Mouse (Mus musculus) forebrain, embryonic 16.5 days (tissue): ENCODE measurements around the gene Bcdin3d. TPM values are rescaled to one million over a fixed set of nuclear protein-coding genes. Genes with fewer than 3 reads are reported as not detected.

Source experiments
- ATAC-seq: fragments of 200-750 bp; cut with Nextera tagmentation; 2 replicates; pipeline ENCODE4 v1.8.0; 2017; ENCODE audit warnings: mild to moderate bottlenecking, moderate library complexity
- H3K27ac ChIP-seq: fragments of 300-500 bp; sonication (generic); 2 replicates; pipeline ENCODE4 v1.5.1; 2014; ENCODE audit warnings: low read length, control low read depth
- H3K27me3 ChIP-seq: fragments of 300-500 bp; sonication (generic); replicated peaks from 2 replicates; pipeline ENCODE4 v1.6.1; 2014; ENCODE audit warnings: low read length; ENCODE audit not compliant: control insufficient read depth, insufficient read depth
- H3K36me3 ChIP-seq: fragments of 300-500 bp; sonication (generic); 2 replicates; pipeline ENCODE4 v1.6.1; 2014; ENCODE audit not compliant: control insufficient read depth, insufficient read depth
- H3K4me1 ChIP-seq: fragments of 300-500 bp; sonication (generic); replicated peaks from 2 replicates; pipeline ENCODE4 v1.6.1; 2014; ENCODE audit warnings: low read length; ENCODE audit not compliant: control insufficient read depth, insufficient read depth
- H3K4me2 ChIP-seq: fragments of 300-500 bp; sonication (generic); 2 replicates; pipeline ENCODE4 v1.6.1; 2014; ENCODE audit warnings: mild to moderate bottlenecking, low read length, control low read depth
- H3K4me3 ChIP-seq: fragments of 300-500 bp; sonication (generic); replicated peaks from 2 replicates; pipeline ENCODE4 v1.5.1; 2014; ENCODE audit warnings: mild to moderate bottlenecking, low read length, control low read depth
- H3K9ac ChIP-seq: fragments of 300-500 bp; sonication (generic); replicated peaks from 2 replicates; pipeline ENCODE4 v1.6.1; 2014; ENCODE audit warnings: low read depth, low read length, control low read depth
- H3K9me3 ChIP-seq: fragments of 300-500 bp; sonication (generic); 2 replicates; pipeline ENCODE4 v1.6.1; 2016; ENCODE audit warnings: low read length; ENCODE audit not compliant: control insufficient read depth
- WGBS: fragments of 180-500 bp; shearing (Covaris S2); extraction: QIAGEN DNeasy Blood & Tissue Kit; methylation state at CpG from one replicate; pipeline ENCODE4 v1.1.7; 2014; 5-methylcytosine and 5-hydroxymethylcytosine counted together
- polyA plus RNA-seq: library from polyadenylated mRNA; unstranded; fragments of >200 nt; fragmentation: Nextera tagmentation; extraction: Ambion mirVana; gene quantifications from 2 replicates; pipeline ENCODE4 v1.2.1, GENCODE M21; 2015

The Bcdin3d gene
- polyA plus RNA-seq, 1 experiment from 2014 or later = 24.4 TPM

- no peak overlapping the region for H3K9ac ChIP-seq
- no peaks in the 10 kb centered on the region for H3K27me3 ChIP-seq
- H3K27ac ChIP-seq = no peak overlapping the region
- ATAC-seq = no peak
- H3K4me3 ChIP-seq = no peak overlapping the region
- WGBS = 75% methylated on average over 6 of the region's 6 CpGs
- H3K9me3 ChIP-seq = no peaks in the 10 kb centered on the region
- no peak overlapping the region for H3K4me2 ChIP-seq
- H3K36me3 ChIP-seq = no peaks in the 10 kb centered on the region
- no peaks in the 10 kb centered on the region for H3K4me1 ChIP-seq
Measured at GRCm38 (mm10) chr15:99484745-99485144, 10.2 kb upstream of the Bcdin3d start.

DNA sequence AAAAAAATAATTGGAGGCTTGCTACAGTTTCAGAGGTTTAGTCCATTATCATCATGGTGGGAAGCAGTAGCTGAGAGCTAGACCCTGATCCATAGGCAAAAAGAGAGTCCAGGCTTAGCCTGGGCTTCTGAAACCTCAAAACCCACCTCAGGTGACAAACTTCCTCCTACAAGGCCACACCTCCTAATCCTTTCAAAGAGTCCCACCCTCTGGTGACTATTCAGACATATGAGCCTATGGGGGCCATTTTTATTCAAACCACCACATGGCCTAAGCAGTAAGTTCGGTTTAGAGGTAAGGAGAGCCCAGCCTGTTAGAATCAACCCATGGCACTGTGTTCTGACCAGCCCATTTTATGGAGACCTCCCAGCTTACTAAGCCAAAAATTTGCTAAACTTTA, 1.3 kb upstream of the Bcdin3d start:
- peaks cover 10% of the 10 kb centered on the region for H3K4me1 ChIP-seq
- H3K27me3 ChIP-seq = no peaks in the 10 kb centered on the region; the same call in 1 of the 2 replicates
- ATAC-seq = no peak
- no peak overlapping the region for H3K4me3 ChIP-seq
- no peaks in the 10 kb centered on the region for H3K9me3 ChIP-seq
- H3K4me2 ChIP-seq = no peak overlapping the region
- no peak overlapping the region for H3K9ac ChIP-seq
- no peak overlapping the region for H3K27ac ChIP-seq
- no peaks in the 10 kb centered on the region for H3K36me3 ChIP-seq
- 74% methylated on average over 1 of the region's 1 CpGs for whole genome bisulfite sequencing

DNA sequence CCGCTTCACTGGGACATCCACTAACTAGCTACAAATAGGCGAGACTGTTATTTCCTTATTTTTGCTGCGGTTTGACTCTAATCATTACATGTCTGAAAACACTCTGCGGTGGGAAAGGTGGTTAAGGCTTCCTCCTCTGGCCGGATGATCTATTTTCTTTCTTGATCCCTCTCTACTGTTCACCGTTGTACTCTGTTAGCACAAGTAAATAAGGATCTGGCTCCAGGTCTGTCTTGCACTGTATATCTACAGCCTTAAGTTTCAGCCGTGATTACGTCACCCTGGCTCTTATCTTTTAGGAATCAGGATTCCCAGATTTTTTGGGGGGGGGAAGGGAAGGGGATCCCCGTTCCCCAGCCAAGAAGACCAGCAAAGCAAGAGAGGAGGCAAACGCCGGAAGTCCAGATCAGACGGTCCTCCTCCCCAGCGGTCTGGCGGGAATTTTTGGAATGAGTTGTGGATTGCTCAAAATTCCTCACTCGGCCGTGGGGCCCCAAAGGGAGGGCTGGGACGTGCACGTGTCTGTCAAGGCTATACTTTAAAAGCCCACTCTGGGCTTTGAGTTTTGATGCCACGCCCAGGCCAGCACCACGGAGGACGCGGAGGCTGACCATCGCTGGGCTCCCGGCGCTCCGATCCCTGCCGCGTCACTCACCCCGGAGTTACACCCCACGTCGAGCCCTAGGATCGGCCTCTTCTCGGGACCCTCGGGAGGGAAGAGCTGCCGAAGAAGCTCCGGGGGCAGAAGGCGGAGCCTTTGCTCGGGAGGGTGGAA, 542 bp downstream of the Bcdin3d start:
- H3K27ac ChIP-seq = peak overlapping the region; percentile 89
- no peaks in the 10 kb centered on the region for H3K36me3 ChIP-seq
- no peaks in the 10 kb centered on the region for H3K9me3 ChIP-seq
- no peaks in the 10 kb centered on the region; the same call in 1 of the 2 replicates for H3K27me3 ChIP-seq
- H3K4me3 ChIP-seq = peak overlapping the region; percentile 96
- H3K9ac ChIP-seq = peak overlapping the region; percentile 94
- WGBS = 6% methylated on average over 38 of the region's 38 CpGs
- peak; percentile 76 for ATAC-seq
- H3K4me1 ChIP-seq = peaks cover 10% of the 10 kb centered on the region
- peak overlapping the region; percentile 83 for H3K4me2 ChIP-seq

DNA sequence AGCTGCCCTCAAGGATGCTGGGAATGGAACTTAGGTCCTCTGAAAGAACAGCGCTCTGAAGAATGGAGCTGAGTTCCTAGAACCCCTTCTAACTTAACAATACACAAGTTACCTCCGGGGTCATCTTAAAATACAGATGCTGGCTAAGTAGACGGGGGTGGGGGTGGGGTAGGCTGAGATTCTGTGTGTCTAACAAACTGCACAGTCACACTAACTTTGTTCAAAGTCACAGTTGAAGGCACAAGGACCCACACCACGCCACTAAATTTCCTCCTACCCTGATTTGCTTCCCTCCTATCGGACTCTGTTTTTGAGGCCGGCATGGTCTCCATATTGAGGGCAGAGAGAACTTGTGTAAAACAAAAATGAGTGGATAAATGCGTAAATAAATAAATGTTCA, 1.6 kb downstream of the Bcdin3d start:
- Histone ChIP-seq H3K27me3 (no peaks in the 10 kb centered on the region), H3K4me3 (no peak overlapping the region), H3K4me1 (peaks cover 10% of the 10 kb centered on the region), H3K36me3 (no peaks in the 10 kb centered on the region), H3K4me2 (no peak overlapping the region), H3K27ac (no peak overlapping the region), H3K9me3 (no peaks in the 10 kb centered on the region), H3K9ac (no peak overlapping the region)
- ATAC-seq = no peak
- 90% methylated on average over 7 of the region's 7 CpGs for WGBS

DNA sequence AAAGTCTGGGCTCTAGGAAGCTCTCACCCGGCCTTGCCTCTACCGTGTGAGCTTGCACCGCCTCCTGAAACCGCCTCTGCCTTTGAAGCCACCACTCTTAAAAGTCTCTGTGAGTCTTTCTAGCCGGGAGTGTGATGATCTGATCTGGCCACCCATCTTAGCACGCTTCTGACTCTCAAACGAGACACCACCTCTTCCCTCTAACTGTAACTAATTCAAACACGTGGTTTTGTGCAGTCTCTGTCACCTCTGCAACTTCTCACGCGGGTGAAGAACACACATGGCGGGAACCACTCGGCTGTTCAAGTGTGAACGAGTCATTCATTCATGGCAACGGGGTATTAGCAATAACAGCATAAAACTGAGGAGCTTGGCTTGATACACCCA, 2.9 kb downstream of the Bcdin3d start:
- Histone ChIP-seq H3K4me2 (no peak overlapping the region), H3K36me3 (no peaks in the 10 kb centered on the region), H3K27ac (no peak overlapping the region), H3K9ac (no peak overlapping the region), H3K27me3 (no peaks in the 10 kb centered on the region), H3K4me3 (no peak overlapping the region), H3K4me1 (peaks cover 10% of the 10 kb centered on the region), H3K9me3 (no peaks in the 10 kb centered on the region)
- no peak for ATAC-seq
- 82% methylated on average over 14 of the region's 14 CpGs for WGBS

- ATAC-seq = no peak
Measured at GRCm38 (mm10) chr15:99470971-99471676, 3.4 kb downstream of the Bcdin3d start.

DNA sequence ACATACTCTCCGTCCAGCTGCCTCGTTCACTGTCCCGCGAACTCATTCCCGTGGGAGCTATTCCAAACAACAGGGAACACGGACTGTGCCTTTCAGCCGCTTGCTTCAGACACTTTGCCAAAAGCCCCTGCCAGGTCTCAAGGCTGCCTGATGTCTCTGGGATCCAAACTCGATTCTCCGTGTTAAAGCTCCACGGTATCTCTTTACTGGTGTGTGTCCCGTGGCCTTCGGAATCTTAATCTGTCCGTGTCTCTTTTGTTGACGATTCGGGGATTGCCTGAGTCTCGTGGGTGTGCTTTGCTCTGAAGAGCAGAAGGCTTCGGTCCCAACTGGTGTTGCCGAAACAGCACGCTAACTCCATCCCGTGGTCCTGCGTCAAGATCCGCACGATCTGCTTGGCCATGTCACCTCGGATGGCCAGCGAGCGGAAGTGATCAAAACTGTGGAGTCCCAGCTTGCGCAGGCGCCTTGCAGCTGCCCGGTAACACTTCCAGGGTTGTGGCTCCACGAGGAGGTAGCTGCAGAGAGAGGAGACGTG, 4.2 kb downstream of the Bcdin3d start:
- no peak overlapping the region for H3K27ac ChIP-seq
- no peak overlapping the region for H3K4me2 ChIP-seq
- WGBS = 86% methylated on average over 31 of the region's 31 CpGs
- H3K9me3 ChIP-seq = no peaks in the 10 kb centered on the region
- no peak overlapping the region for H3K4me3 ChIP-seq
- H3K4me1 ChIP-seq = peaks cover 10% of the 10 kb centered on the region
- H3K27me3 ChIP-seq = no peaks in the 10 kb centered on the region
- no peaks in the 10 kb centered on the region for H3K36me3 ChIP-seq
- ATAC-seq = no peak
- H3K9ac ChIP-seq = no peak overlapping the region

More at GRCm38 (mm10) chr15:99470971-99471676, 3.4 kb downstream of the Bcdin3d start:
- Histone ChIP-seq H3K9ac (no peak overlapping the region), H3K27me3 (no peaks in the 10 kb centered on the region), H3K27ac (no peak overlapping the region), H3K9me3 (no peaks in the 10 kb centered on the region), H3K36me3 (no peaks in the 10 kb centered on the region), H3K4me3 (no peak overlapping the region), H3K4me1 (peaks cover 10% of the 10 kb centered on the region), H3K4me2 (no peak overlapping the region)
- 65% methylated on average over 17 of the region's 17 CpGs for WGBS

DNA sequence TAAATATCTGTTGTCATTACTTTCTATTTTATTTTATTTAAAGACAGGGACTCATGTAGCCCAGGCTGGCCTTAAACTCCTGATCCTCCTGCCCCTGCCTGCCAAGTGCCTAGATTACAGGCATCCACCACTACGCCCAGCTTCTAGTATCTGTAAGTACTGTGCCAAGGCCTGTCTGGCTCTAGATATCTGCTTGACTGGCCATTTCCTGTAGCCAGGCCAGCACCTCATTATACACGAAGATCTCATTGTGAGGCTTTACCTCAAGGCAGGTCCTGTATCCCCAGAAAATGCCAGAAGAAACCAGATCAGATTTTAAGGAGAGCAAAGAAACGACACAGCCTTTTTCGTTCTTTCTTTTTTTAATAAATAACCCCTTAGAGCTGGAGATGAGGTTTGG, 4.8 kb downstream of the Bcdin3d start:
- 91% methylated on average over 4 of the region's 4 CpGs for WGBS
- no peak overlapping the region for H3K27ac ChIP-seq
- H3K9ac ChIP-seq = no peak overlapping the region
- no peaks in the 10 kb centered on the region for H3K36me3 ChIP-seq
- no peak for ATAC-seq
- no peak overlapping the region for H3K4me3 ChIP-seq
- H3K4me1 ChIP-seq = peaks cover 8% of the 10 kb centered on the region
- no peaks in the 10 kb centered on the region for H3K9me3 ChIP-seq
- no peaks in the 10 kb centered on the region for H3K27me3 ChIP-seq
- no peak overlapping the region for H3K4me2 ChIP-seq

- H3K27ac ChIP-seq = no peak overlapping the region
- no peak overlapping the region for H3K4me2 ChIP-seq
- peaks cover 7% of the 10 kb centered on the region for H3K4me1 ChIP-seq
- no peak overlapping the region for H3K9ac ChIP-seq
- H3K9me3 ChIP-seq = no peaks in the 10 kb centered on the region
- H3K4me3 ChIP-seq = no peak overlapping the region
- no peaks in the 10 kb centered on the region for H3K27me3 ChIP-seq
- 36% methylated on average over 3 of the region's 3 CpGs for WGBS
- no peaks in the 10 kb centered on the region for H3K36me3 ChIP-seq
- no peak for ATAC-seq
Measured at GRCm38 (mm10) chr15:99469067-99469466, 5.5 kb downstream of the Bcdin3d start.
